Mouse (Mus musculus): ENCODE results near the gene Tanc2. TPM values are rescaled to one million over a fixed set of nuclear protein-coding genes. Genes with fewer than 3 reads are reported as not detected.

Gene Tanc2
- polyA plus RNA-seq, 1 experiment from 2014 or later = 2.9 TPM

- H3K27ac ChIP-seq (replicated peaks) = 0 out of 2 replicates have a peak overlapping the region, but pooled peaks have one; percentile 30
- ATAC-seq (ENCODE audit: low FRiP score, low TSS enrichment) = peak; percentile 26; the same call in 1 of the 2 replicates
- no peaks in the 10 kb centered on the region for H3K27me3 ChIP-seq (ENCODE audit: control insufficient read depth, insufficient read depth, low read length)
- TF ChIP-seq EP300 (optimal IDR thresholded peaks at IDR 0.05) = no peak
- H3K9me3 ChIP-seq (ENCODE audit: control insufficient read depth, low read length) = no peaks in the 10 kb centered on the region
- no peak overlapping the region for H3K9ac ChIP-seq (ENCODE audit: low read length)
- 9% methylated on average over 1 of the region's 1 CpGs for WGBS
- H3K4me3 ChIP-seq (ENCODE audit: low read depth, low read length) = no peak overlapping the region
- no peaks in the 10 kb centered on the region for H3K36me3 ChIP-seq (ENCODE audit: control insufficient read depth, insufficient read depth, low read length)
- no peaks in the 10 kb centered on the region for H3K4me1 ChIP-seq (replicated peaks; ENCODE audit: control insufficient read depth, insufficient read depth)
- H3K4me2 ChIP-seq (replicated peaks; ENCODE audit: low read depth) = no peak overlapping the region
- DNase-seq (ENCODE audit: low spot score) = no peak
Measured at GRCm38 (mm10) chr11:105567221-105567641, 22.6 kb upstream of the Tanc2 start.

- WGBS = 34% methylated on average over 8 of the region's 8 CpGs
- TF ChIP-seq EP300 (optimal IDR thresholded peaks at IDR 0.05) (no peak), CTCF (IDR thresholded peaks at IDR 0.05; ENCODE audit: low read depth) (no peak)
- Histone ChIP-seq H3K4me1 (replicated peaks; ENCODE audit: control insufficient read depth, insufficient read depth) (no peaks in the 10 kb centered on the region), H3K4me3 (ENCODE audit: low read depth, low read length) (no peak overlapping the region), H3K36me3 (ENCODE audit: control insufficient read depth, insufficient read depth, low read length) (no peaks in the 10 kb centered on the region), H3K9me3 (ENCODE audit: control insufficient read depth, low read length) (no peaks in the 10 kb centered on the region), H3K4me2 (replicated peaks; ENCODE audit: low read depth) (no peak overlapping the region), H3K9ac (ENCODE audit: low read length) (no peak overlapping the region), H3K27me3 (ENCODE audit: control insufficient read depth, insufficient read depth, low read length) (no peaks in the 10 kb centered on the region), H3K27ac (replicated peaks) (no peak overlapping the region)
- ATAC-seq (ENCODE audit: low FRiP score, low TSS enrichment) (no peak), DNase-seq (ENCODE audit: low spot score) (no peak)
Measured at GRCm38 (mm10) chr11:105571996-105572395, 17.8 kb upstream of the Tanc2 start.

GRCm38 (mm10) chr11:105574241-105574640, 15.5 kb upstream of the Tanc2 start:
- Histone ChIP-seq H3K27ac (replicated peaks) (no peak overlapping the region), H3K9ac (ENCODE audit: low read length) (no peak overlapping the region), H3K4me3 (ENCODE audit: low read depth, low read length) (no peak overlapping the region), H3K9me3 (ENCODE audit: control insufficient read depth, low read length) (no peaks in the 10 kb centered on the region), H3K4me2 (replicated peaks; ENCODE audit: low read depth) (no peak overlapping the region), H3K27me3 (ENCODE audit: control insufficient read depth, insufficient read depth, low read length) (no peaks in the 10 kb centered on the region), H3K36me3 (ENCODE audit: control insufficient read depth, insufficient read depth, low read length) (no peaks in the 10 kb centered on the region), H3K4me1 (replicated peaks; ENCODE audit: control insufficient read depth, insufficient read depth) (no peaks in the 10 kb centered on the region)
- TF ChIP-seq CTCF (IDR thresholded peaks at IDR 0.05; ENCODE audit: low read depth) = no peak
- no peak for TF ChIP-seq EP300 (optimal IDR thresholded peaks at IDR 0.05)
- 40% methylated on average over 7 of the region's 7 CpGs for WGBS
- DNase-seq (ENCODE audit: low spot score) (no peak), ATAC-seq (ENCODE audit: low FRiP score, low TSS enrichment) (no peak)

- Histone ChIP-seq H3K9ac (ENCODE audit: low read length) (no peak overlapping the region), H3K4me2 (replicated peaks; ENCODE audit: low read depth) (no peak overlapping the region), H3K27me3 (ENCODE audit: control insufficient read depth, insufficient read depth, low read length) (no peaks in the 10 kb centered on the region), H3K9me3 (ENCODE audit: control insufficient read depth, low read length) (0 out of 2 replicates have a peak, but pooled peaks cover 3% of the 10 kb centered on the region), H3K36me3 (ENCODE audit: control insufficient read depth, insufficient read depth, low read length) (no peaks in the 10 kb centered on the region), H3K4me1 (replicated peaks; ENCODE audit: control insufficient read depth, insufficient read depth) (no peaks in the 10 kb centered on the region), H3K4me3 (ENCODE audit: low read depth, low read length) (no peak overlapping the region), H3K27ac (replicated peaks) (no peak overlapping the region)
- ATAC-seq (ENCODE audit: low FRiP score, low TSS enrichment) (no peak), DNase-seq (ENCODE audit: low spot score) (no peak)
- TF ChIP-seq CTCF (IDR thresholded peaks at IDR 0.05; ENCODE audit: low read depth) (no peak), EP300 (optimal IDR thresholded peaks at IDR 0.05) (no peak)
Measured at GRCm38 (mm10) chr11:105577211-105577610, 12.6 kb upstream of the Tanc2 start.

- 85% methylated on average over 3 of the region's 3 CpGs for WGBS
- no peak overlapping the region for H3K9ac ChIP-seq (ENCODE audit: low read length)
- no peaks in the 10 kb centered on the region for H3K36me3 ChIP-seq (ENCODE audit: control insufficient read depth, insufficient read depth, low read length)
- TF ChIP-seq EP300 (optimal IDR thresholded peaks at IDR 0.05) = no peak
- no peak for TF ChIP-seq CTCF (IDR thresholded peaks at IDR 0.05; ENCODE audit: low read depth)
- ATAC-seq (ENCODE audit: low FRiP score, low TSS enrichment) (no peak), DNase-seq (ENCODE audit: low spot score) (no peak)
- no peak overlapping the region for H3K27ac ChIP-seq (replicated peaks)
- H3K9me3 ChIP-seq (ENCODE audit: control insufficient read depth, low read length) = 0 out of 2 replicates have a peak, but pooled peaks cover 3% of the 10 kb centered on the region
- no peaks in the 10 kb centered on the region for H3K27me3 ChIP-seq (ENCODE audit: control insufficient read depth, insufficient read depth, low read length)
- H3K4me1 ChIP-seq (replicated peaks; ENCODE audit: control insufficient read depth, insufficient read depth) = no peaks in the 10 kb centered on the region
- H3K4me3 ChIP-seq (ENCODE audit: low read depth, low read length) = no peak overlapping the region
- H3K4me2 ChIP-seq (replicated peaks; ENCODE audit: low read depth) = no peak overlapping the region
Measured at GRCm38 (mm10) chr11:105582020-105582419, 7.8 kb upstream of the Tanc2 start.

- Histone ChIP-seq H3K4me1 (replicated peaks; ENCODE audit: control insufficient read depth, insufficient read depth) (0 out of 2 replicates have a peak, but pooled peaks cover 2% of the 10 kb centered on the region), H3K27me3 (ENCODE audit: control insufficient read depth, insufficient read depth, low read length) (no peaks in the 10 kb centered on the region), H3K4me2 (replicated peaks; ENCODE audit: low read depth) (peak overlapping the region; percentile 95), H3K9me3 (ENCODE audit: control insufficient read depth, low read length) (no peaks in the 10 kb centered on the region), H3K4me3 (ENCODE audit: low read depth, low read length) (peak overlapping the region; percentile 64), H3K9ac (ENCODE audit: low read length) (peak overlapping the region; percentile 88), H3K36me3 (ENCODE audit: control insufficient read depth, insufficient read depth, low read length) (no peaks in the 10 kb centered on the region), H3K27ac (replicated peaks) (peak overlapping the region; percentile 90)
- DNase-seq (ENCODE audit: low spot score) (peak; percentile 86), ATAC-seq (ENCODE audit: low FRiP score, low TSS enrichment) (peak; percentile 94)
- 0% methylated on average over 23 of the region's 70 CpGs for WGBS
- TF ChIP-seq EP300 (optimal IDR thresholded peaks at IDR 0.05) (no peak), CTCF (IDR thresholded peaks at IDR 0.05; ENCODE audit: low read depth) (peak; percentile 21; the same call in 1 of the 2 replicates)
Measured at GRCm38 (mm10) chr11:105589231-105589876, 432 bp upstream of the Tanc2 start.

Measured in stomach, postnatal 0 days (tissue).